Mouse (Mus musculus): ENCODE measurements at regions not wholly inside any gene's neighbourhood (a gene's known extent, or its start where the extent isn't known, plus 50 kb on each side); places are given as distances from the start of the nearest gene placed in this dataset.

DNA sequence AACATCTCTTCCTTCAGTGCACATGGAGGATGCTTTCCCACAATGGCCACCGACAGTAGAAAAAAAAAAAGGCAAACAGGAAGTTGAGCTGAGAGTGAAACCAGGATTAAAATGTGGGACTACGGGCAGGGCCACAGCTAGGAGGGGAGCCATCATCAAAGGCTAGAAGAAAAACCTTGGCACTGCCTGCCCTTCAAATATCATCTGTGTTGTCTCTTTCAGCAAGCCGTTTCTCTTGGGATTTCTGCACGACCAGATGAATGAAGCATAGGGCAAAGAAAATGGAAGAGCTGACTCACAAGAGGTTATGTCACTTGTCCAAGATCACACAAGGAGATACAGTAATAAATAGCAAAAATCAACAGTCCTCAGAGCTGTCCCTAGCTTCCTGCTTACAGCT lies 161.1 kb upstream of the Fn1 start:
- DNase-seq (ENCODE audit: extremely low spot score in 1 of 2, low spot score in 2 of 2) = no peak
- intact Hi-C loops (cut with DNase I) = no loop called here

DNA sequence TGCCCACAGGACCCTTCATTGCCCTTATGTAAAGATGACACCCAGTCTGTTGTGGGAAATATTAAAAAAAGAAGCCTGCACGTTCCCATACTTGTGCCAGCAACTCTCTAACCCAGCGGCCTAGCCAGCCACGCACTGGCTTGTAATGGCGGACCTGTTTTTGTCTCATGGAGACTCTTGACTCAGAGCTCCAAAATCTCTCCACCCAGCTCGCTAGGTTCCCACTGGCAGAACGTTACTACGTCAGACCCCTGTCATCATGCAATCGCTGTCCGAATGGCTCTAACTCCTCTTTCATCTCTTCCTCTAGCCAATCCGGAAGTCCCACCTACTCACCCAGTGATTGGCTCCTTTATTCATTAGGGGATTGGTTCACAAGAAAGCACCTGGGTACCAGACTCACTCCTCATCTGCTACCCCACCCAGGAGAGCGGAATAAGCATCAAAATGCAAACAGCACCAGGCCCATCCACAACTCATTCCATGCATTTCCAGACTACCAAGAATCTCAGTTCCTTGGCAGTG lies 159.2 kb upstream of the Fn1 start:
- intact Hi-C loops (cut with DNase I) = no loop called here

DNA sequence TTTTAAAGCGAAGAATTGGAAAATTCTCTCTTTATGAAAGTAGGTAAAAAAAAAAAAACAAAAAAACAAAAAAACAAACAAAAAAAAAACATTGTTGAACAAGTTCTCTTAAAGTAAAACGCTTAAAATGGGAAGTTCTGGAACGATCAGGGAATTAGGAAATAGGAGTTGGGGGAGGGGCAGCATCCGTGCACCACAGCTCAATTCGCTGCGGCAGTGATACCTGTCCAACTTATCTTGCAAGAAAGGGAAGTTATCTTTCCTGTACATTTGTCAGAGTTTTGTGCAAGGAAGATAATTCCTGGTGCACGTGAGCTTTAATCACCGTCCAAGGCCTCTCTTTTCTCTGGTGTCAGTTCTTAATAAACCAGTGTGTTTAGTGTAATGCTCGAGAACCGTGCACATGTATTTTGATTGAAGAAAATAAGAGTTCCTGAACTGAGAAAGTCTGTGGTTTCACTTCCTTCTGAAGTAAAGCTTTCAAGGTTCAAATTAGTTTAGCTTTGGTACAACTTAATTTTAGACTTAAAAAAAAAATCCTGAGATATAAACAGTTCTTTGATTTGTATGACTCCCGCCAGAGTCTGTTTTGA lies 158.3 kb upstream of the Fn1 start:
- intact Hi-C loops (cut with DNase I) = no loop called here
- DNase-seq (ENCODE audit: extremely low spot score in 1 of 2, low spot score in 2 of 2) = no peak

More for the DNA sequence above, 159.2 kb upstream of the Fn1 start:
- DNase-seq (ENCODE audit: extremely low spot score in 1 of 2, low spot score in 2 of 2) = no peak

DNA sequence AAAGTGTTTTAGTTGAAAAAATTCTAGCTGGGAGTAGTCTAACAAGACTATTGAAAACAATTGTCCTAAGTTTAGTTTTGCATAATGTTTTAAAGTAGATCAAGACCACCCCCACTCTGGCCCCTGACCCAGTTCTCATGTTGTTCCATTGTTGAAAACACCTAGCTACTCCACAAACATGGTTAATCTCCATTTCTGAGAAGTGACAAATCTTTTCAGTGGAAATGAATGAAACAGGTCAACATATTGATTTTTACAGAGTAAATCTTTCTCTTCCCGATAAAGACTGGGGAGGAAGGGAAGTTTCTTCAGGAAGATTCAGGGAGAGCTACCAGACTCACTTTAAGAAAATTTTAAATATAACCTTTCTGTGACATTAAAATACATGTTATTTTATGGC lies 155.0 kb upstream of the Fn1 start:
- intact Hi-C loops (cut with DNase I) = no loop called here
- DNase-seq (ENCODE audit: extremely low spot score in 1 of 2, low spot score in 2 of 2) = no peak

DNA sequence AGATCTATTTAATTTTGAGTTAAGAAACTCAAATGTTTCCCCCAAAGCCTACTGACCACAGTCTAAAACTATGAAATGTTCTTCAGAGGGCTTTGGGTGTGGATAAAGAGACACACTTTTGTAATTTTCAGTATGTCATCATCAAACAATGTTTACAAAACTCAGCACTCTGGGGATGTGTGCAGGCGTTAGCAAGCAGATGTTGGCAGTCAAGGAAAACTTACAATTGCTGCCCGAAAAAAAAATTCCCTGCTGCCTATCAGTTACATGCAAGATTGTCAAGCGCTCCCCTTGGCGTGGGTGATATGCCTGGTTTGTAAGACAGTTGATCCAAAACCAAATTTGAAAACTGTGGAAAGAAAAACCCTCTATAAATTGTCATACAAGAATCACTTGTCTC lies 154.6 kb upstream of the Fn1 start:
- intact Hi-C loops (cut with DNase I) = no loop called here
- DNase-seq (ENCODE audit: extremely low spot score in 1 of 2, low spot score in 2 of 2) = no peak

DNA sequence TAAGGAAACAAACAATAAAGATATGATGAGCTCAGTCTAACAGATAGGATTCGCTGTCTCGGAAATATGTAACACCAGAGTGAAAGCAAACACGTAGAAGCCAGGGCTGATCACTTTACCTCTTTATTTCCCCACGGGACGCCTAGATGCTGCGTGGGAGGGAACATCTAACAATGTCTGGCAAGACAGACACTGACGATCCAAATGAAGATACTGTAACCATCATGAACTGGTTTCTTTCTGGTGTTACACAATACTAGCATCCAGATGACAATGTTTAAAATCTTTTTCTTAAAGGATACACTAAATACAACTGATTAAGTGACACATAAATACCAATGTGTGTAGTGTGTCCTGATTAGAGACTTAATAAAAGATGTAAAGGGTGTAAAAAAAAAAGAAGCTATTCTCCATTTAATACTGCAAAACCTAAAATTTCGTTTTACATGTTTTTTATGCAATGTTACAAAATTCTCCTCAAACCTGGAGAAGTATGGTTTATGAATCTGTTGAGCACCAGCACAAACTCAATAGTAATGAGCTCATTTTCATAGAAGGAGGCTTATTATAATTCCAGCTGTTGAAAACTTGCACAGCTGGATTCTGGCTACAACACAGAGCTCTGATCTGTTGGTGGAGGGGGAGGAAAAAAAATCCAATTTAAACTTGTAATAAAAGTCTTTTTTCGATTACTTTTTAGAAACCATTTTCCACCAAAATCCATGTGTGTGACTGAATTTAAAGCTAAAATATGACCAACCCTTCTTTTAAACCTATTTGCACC lies 148.5 kb upstream of the Fn1 start:
- DNase-seq (ENCODE audit: extremely low spot score in 1 of 2, low spot score in 2 of 2) = no peak
- intact Hi-C loops (cut with DNase I) = no loop called here

DNA sequence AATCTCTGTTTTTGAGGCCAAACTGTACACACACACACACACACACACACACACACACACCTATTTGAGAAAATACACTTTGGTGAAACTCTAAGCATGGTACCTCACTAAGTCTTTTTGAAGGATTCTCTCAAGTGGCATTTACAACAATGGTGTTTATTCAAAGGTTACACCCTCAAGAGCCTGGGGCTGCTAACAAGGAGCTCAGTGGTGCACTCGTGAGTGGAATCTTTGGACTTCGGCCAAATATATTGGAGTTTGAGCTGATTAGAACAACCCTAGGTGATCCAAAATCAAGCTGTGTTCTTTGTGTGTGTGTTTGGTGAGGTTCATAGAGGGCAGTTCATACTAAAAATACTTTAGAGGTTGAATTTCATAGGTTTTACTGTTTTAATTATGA lies 147.6 kb upstream of the Fn1 start:
- intact Hi-C loops (cut with DNase I) = no loop called here
- DNase-seq (ENCODE audit: extremely low spot score in 1 of 2, low spot score in 2 of 2) = no peak

DNA sequence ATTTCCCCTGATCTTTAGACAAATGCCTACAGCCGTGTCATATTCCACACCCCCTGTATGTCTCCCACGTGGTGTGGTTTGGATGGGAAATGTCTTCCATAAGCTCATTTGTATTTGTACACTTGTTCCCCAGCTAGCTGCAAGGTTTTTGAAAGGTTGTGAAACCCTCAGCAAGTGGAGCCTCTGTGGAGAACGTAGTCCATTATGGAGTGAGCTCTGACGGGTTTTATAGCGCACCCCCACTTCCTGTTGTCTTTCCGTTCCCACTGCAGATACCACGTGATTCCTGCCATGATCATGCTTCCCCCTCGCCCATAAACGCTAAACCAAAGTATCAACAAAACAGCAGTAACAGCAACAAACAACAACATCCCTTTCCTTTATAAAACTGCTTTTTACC lies 145.6 kb upstream of the Fn1 start:
- no peak for DNase-seq (ENCODE audit: extremely low spot score in 1 of 2, low spot score in 2 of 2)
- intact Hi-C loops (cut with DNase I) = no loop called here

DNA sequence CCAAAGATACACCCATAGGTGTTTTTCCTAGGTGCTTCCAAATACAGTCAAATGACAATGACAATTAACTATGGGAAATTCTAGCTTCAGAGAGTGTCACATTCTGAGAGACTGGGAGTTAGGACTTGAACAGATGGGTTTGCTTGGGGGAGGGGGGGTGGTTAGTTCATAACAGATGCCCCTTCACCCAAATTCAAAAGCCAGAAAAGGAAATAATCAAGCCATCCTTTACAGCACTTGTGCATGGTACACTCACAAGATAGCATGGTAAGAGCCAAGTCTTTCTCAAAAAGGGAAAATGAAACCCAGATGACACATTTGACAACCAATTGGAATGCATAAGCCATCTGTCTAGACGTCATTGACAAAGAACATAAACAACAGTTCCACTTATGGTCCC lies 135.4 kb upstream of the Fn1 start:
- intact Hi-C loops (cut with DNase I) = no loop called here
- DNase-seq (ENCODE audit: extremely low spot score in 1 of 2, low spot score in 2 of 2) = no peak

DNA sequence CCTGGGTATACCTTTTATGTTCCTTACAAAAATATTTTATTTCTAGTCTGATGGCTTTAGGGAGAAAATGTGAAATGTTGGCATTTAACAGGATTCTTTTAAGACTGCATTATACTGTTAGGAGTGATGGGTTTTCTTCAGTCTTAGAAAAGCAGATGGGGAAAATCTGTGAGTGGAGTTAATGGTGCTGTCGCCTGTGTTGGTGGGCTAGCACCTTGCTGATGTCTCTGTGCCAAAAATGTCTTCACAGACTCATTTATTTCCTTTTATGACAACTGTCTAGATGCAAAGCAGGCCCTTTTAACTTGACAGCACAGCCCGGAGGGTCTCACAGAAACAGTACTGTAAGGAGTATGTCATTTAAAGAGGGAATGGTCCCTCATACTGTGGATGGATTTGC lies 131.9 kb upstream of the Fn1 start:
- no peak for DNase-seq (ENCODE audit: extremely low spot score in 1 of 2, low spot score in 2 of 2)
- intact Hi-C loops (cut with DNase I) = no loop called here

DNA sequence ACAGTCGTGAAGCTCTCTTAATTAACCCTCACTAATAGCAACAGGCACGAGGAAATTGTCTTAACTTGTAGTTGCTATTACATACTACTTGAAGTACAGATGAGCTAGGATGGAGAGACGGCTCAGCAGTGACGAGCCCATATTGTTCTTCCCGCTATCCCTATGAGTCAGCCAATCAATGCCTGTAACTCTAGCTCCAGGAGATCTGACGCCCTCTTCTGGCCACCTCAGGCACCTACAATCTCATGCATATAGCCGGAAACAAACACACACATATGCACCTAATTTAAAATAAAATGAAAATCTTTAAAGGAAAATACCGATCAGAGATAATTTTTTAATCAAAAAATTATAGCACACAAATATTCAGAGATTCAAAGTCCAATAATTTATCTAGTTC lies 125.3 kb upstream of the Fn1 start:
- DNase-seq (ENCODE audit: extremely low spot score in 1 of 2, low spot score in 2 of 2) = no peak
- intact Hi-C loops (cut with DNase I) = no loop called here

DNA sequence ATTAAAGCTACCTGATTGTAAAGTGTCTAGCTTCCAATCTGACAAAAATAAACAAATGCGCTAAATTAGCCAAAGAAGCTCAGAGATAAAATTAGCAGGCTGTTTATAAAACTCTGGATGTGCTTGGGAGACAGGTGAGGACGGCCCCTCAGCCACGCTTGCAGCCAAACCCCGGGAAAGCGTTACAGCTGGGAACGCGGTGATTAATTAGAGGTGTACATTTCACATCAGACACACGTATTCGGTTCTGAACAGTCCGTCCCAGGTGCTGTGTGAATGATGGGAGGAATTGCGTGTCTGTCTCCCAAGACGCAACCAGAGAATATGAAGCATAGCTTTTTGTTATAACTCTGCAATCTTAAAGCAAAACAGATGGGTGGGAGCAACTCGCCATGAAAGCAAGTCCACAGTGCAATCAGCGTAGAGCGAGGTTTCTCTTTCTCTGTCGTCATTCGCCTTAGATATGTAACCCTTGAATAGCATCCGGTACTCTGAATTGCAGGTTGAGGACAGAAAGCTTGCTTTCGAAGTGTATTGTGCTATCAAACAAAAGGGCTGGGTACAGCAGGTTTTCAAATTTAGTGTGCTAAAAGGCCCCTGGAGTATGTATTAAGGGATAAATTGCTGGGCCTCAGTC lies 123.0 kb upstream of the Fn1 start:
- intact Hi-C loops (cut with DNase I) = no loop called here
- DNase-seq (ENCODE audit: extremely low spot score in 1 of 2, low spot score in 2 of 2) = no peak

DNA sequence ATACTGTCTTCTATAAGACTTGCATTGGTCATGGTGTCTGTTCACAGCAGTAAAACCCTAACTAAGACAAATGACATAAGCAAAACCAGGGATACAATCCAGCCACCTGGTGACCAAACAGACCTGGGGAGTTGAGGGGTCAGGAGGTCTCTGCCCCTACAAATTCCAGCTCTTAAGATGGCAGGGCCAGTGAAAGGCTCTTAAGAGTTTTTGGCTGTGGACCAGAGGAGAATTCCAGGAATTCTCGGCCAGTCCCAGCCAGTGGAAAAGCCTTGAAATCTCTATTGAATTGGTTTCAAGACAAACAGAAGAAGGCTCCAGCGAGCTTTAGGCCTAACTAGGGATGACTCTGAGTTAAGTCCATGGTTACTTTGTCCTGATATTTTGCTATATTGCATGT lies 119.5 kb upstream of the Fn1 start:
- intact Hi-C loops (cut with DNase I) = no loop called here
- DNase-seq (ENCODE audit: extremely low spot score in 1 of 2, low spot score in 2 of 2) = no peak

DNA sequence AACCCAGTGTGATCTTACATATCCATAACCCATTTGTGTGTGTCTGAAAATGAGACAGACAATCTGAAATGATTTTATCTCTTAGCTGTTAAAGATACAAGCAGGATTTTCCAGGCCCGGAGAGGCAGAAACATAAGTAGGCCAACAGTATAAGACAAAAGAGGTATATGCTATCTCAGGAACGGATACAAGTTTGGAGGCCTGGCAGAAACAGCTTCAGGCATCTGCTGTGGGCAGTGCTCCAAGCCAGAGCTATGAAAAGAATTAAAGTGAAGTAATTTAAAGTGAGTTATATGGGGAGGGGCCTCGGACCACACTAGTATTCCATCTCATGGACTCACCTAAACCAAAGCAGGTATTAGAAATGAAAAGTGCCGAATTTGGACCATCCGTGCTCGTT lies 118.8 kb upstream of the Fn1 start:
- intact Hi-C loops (cut with DNase I) = no loop called here
- peak; percentile 23 for DNase-seq (ENCODE audit: extremely low spot score in 1 of 2, low spot score in 2 of 2)

DNA sequence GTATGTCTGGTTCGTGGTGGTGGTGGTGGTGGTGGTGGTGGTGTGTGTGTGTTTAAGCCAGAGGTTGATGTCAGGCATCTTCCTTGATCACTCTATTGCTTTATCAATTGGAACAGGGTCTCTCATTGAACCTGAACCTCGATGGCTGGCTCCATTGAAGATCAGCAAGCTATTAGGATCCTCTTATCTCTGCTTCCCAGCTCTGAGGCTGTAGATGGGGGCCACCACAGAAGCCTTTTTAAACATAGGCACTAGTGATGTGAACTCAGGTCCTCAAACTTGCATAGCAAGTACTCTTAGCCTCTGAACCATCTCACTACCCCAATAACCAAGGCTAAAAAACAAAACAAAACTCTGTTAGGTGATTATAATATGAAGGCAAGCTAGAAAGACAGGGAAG lies 116.6 kb upstream of the Fn1 start:
- intact Hi-C loops (cut with DNase I) = no loop called here
- no peak for DNase-seq (ENCODE audit: extremely low spot score in 1 of 2, low spot score in 2 of 2)

DNA sequence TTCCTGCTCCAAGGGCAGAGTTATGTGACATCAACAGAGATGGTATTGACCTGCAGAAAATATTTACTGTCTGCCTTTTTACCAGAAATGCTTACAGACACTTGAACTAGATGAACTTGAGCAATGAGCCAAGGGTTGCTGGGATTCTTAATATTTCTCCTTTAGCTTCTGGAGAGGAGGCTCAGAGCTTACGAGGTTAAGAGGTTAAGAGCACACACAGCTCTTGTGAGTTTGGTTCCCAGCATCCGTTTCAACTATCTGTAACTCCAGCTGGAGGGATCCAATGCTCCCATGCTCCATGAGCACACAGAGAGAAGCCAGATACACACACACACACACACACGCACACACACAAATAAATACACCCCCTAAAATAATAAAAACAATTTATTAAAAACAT lies 114.7 kb upstream of the Fn1 start:
- intact Hi-C loops (cut with DNase I) = no loop called here

DNA sequence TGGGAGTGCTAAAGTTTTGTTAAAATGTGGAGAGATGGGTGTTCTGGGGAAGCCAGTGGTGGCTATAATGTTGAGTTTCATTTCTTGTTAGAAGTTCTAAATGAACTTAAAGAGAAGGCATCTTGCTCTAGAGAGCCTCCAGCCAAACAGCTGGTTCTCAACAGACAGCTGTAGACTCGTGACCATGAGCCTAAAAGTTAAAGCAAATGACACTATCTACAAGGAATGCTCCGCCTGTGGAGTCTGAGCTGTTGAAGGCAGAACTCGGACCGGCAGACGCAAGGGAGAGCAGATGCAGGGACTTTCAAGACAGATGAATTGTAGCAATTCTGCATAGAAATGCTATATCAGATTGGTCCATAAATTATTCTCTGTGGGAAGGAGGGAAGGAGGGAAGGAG lies 114.1 kb upstream of the Fn1 start:
- no peak for DNase-seq (ENCODE audit: extremely low spot score in 1 of 2, low spot score in 2 of 2)
- intact Hi-C loops (cut with DNase I) = no loop called here

More for the DNA sequence above, 114.7 kb upstream of the Fn1 start:
- no peak for DNase-seq (ENCODE audit: extremely low spot score in 1 of 2, low spot score in 2 of 2)

DNA sequence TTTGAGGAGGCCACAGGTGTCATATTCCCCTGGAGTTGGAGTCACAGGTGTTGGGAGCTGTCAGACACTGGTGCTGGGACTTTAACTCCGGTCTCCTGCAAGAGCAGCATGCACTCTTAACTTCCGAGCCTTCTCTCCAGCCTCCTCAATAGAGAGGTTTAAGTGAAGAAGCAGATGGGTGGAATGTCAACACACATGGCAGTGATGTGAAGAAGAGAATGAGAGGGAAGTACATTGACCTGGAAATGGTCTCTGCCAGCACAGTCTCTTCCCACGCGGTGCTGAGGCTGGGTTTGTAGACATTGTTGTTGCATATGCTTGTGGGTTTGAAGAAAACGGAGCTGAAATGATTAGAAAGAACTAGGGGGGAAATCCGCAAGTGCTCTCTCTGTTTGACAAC lies 112.0 kb upstream of the Fn1 start:
- no peak for DNase-seq (ENCODE audit: extremely low spot score in 1 of 2, low spot score in 2 of 2)
- intact Hi-C loops (cut with DNase I) = no loop called here

DNA sequence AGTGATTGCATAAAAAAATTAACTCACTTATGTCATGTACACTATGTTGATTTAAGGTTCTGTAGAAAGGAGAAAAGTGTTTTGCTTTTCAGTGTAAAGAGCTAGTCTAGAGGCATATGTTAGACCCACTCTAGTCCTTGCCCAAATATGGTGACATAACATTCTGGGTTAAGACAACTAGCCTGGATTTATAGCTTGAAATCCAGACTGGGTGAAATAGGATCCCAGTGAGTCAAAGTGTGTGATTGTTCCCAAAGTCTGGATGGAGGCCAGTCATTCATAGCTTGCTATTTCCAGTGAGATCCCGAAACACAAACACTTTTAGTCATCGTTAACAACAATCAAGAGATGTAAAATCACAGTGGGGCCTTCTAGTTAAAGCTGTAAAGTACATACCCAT lies 110.5 kb upstream of the Fn1 start:
- intact Hi-C loops (cut with DNase I) = no loop called here
- DNase-seq (ENCODE audit: extremely low spot score in 1 of 2, low spot score in 2 of 2) = no peak

DNA sequence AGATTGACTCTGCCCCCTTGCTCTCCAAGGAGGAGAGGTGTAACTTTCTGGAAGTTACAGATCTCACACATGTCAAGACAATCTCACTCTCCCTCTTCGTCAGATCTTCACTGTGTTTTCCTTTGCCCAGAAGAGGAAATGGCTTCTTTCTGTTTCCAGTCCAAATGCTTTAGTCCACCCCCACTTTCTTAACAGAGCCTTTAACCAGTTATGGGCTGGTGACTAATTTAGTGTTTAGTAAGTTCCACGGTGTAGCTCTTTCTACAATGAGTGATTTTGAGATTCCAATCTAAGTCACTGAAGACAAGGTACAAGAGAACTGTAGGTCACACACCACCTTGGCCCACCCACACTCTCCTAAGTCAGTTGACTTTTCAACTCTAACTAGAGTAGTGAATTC lies 107.3 kb upstream of the Fn1 start:
- no peak for DNase-seq (ENCODE audit: extremely low spot score in 1 of 2, low spot score in 2 of 2)
- intact Hi-C loops (cut with DNase I) = no loop called here
